Mouse (Mus musculus) brain, embryonic 18.5 days (tissue): ENCODE data around the gene Olfr221.

Experiments used
- DNase-seq: peaks from one replicate; pipeline ENCODE4 v3.0.0-alpha.2; 2012; ENCODE audit warnings: low read depth, low spot score

The Olfr221 gene

DNA sequence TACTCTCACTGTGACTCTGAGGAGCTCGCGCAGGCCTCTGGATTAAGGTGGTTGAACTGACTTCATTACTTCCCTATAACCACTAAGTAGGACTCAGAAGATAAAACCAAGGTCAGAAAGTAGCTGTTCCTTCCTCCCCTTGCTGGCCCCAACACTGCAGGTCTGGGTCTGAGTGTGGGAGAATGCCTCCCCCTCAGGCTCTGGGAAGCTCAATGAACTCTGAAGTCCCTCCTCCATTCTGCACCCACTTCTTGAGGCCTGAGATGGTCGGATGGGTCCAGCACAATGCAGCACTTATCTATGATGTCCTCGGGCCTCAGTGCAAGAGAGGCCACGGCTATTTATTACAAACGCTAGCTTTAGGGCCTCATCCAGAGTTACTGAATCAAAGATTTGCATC is 36.6 kb downstream of the Olfr221 start:
- no peak for DNase-seq

GRCm38 (mm10) chr14:52005141-52005540 is 37.1 kb downstream of the Olfr221 start:
- no peak for DNase-seq

- peak; percentile 91 for DNase-seq
These were observed 38.2 kb downstream of the Olfr221 start for GRCm38 (mm10) chr14:52003981-52004495.

DNA sequence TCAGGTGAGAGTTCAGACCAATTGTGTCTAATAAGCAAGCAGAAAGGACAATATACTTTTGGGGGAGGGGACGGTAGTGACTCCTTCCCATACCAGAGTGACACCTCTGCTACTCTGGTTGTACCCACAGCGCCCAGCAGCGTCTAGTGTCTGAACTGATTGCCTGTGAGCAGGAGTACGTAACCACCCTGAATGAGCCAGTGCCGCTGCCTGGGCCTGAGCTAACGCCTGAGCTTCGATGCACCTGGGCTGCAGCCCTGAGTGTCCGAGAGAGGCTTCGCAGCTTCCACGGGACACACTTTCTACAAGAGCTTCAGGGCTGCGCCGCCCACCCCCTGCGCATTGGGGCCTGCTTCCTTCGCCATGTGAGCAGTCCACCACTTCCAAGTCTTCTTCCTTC is 44.8 kb downstream of the Olfr221 start:
- no peak for DNase-seq

GRCm38 (mm10) chr14:51996866-51997265 is 45.4 kb downstream of the Olfr221 start:
- no peak for DNase-seq

DNA sequence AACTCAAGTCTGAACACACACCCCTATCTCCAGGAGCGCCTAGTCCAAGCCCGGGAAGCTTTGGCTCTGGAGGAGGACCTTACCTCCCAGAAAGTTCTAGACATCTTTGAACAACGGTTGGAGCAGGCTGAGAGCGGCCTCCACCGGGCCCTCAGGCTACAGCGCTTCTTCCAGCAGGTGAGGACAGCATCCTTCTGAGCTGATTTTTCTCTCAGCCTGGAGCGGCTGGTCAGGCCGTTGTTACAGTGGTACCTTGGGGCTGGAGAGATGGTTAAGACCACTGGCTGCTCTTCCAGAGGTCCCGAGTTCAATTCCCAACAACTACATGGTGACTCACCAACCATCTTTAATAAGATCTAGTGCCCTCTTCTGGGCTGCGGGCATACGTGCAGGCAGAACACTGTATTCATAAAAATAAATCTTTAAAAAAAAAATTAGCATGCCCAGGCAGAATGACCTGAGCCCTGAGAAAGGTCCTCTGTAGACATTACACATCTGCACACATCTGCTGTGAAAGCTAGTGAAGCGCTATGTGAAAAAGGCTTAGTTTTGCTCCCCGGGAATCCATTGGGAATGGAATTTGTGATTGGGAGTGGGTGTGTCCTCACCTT is 45.9 kb downstream of the Olfr221 start:
- no peak for DNase-seq

DNA sequence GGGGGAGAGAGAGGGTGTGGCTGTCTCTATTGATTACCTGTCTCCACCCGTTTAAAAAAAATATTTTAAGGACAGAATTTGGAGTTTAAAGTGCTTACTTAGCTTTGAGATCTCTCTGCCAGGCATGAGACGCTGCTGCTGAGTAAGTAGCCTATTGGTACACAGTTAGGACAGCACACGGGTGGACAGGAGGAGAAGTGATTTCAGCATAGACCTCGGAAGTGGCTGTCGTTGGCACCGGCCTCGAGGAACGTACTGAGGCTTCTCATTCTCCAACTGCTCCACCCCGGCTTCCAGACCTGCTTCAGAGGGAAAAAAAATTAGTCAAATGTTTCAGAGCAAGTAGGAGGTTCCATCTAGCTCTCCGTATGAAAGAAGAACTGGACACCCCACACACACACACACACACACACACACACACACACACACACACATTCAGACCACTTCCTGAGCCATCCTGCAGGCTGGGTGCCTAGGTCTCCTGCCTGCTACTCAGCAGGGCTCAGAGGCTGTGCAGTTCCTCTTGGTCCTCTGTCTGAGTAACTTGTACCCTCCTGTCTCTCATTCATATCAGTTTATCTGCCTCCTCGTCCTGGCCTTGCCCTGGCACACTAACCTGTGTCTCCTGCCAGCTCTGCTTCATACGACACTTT is 46.9 kb downstream of the Olfr221 start:
- DNase-seq: no peak

GRCm38 (mm10) chr14:51994453-51994852 is 47.8 kb downstream of the Olfr221 start:
- no peak for DNase-seq

DNA sequence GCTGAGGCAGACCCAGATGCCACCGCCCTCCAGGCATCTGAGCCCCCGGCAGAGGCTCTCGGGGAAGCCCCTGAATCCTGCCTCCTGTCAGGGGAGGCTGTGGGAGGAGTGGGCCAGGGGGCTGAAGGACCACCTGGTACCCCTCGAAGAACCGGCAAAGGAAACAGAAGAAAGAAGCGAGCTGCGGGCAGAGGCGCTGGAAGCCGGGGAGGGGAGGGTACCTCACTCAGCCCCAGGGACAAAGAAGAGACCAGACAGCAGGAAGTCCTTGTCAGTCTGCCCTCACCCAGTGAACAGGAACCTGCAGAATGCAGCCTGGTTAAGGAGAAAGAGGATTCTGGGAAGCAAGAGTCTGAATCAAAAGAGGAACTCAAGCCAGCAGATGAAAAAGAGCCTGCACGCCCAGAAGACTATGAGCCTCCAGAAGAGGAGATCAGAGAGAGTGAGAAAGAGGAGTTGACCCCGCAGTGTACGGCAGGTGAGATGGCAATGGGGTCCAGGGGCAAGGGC is 52.7 kb downstream of the Olfr221 start:
- no peak for DNase-seq

- no peak for DNase-seq
These were observed 53.5 kb downstream of the Olfr221 start for GRCm38 (mm10) chr14:51988731-51989130.

GRCm38 (mm10) chr14:51987177-51987576 is 55.1 kb downstream of the Olfr221 start:
- no peak for DNase-seq

GRCm38 (mm10) chr14:51986153-51986505 is 56.1 kb downstream of the Olfr221 start:
- DNase-seq: no peak

DNA sequence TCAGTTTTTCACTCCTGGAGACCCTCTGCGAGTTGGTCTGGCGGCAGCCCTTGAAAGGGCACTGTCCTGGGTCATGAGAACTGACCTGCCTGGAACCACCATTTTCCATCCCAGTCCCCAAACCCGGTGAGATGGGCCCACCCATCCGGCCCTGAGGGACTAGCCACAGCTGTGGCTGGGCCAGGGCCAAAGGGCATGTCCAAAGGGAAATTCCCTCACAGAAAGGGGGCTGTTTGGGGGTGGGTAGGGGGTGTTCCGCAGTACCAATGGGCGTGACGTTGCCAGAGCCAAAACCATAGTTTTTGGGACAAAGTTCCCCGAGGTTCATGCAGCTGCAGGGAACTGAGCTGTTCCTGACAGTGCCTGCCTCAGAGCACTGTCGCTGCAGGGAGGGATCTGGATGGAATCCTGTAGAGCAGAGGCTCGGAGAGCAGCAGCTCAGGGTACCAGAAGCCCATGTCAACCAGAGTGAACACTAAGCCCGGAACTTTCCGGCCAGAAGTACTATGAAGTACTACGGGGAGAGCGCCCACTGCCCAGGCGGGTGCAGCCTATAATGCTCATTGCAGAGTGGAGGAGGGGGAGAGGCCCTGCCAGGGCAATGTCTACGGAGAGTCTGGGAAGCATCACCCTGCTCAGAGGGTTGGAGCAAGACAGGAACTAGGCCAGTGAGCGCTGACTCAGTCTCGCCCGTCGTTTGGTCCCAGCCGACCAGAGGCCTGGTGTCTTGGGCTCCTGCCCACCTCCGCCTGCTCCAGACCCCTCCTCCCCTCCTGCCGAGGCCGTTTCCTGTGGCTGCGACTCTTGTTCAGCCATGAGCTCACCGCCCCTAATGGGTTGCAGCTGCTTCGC is 56.7 kb downstream of the Olfr221 start:
- DNase-seq: peak; percentile 14

GRCm38 (mm10) chr14:51984247-51985231 is 57.7 kb downstream of the Olfr221 start, which contains the start of gene Arhgef40:
Arhgef40 (plus strand) TSS chr14:51984719.
- DNase-seq: peak; percentile 60
